Mouse (Mus musculus) lung, postnatal 0 days (tissue): Measurements from ENCODE around the gene Gm20696. TPM values are rescaled to one million over a fixed set of nuclear protein-coding genes. Genes with fewer than 3 reads are reported as not detected.
A peak's percentile ranks its signal among the peaks of the same experiment; 100 is the strongest.

Experiments
- ATAC-seq: fragments of 200-750 bp; cut with Nextera tagmentation; 2 replicates; pipeline ENCODE4 v1.8.0; 2017; ENCODE audit warnings: moderate library complexity
- DNase-seq: peaks from one replicate; pipeline ENCODE4 v3.0.0-alpha.2; 2016; ENCODE audit warnings: low spot score
- H3K27ac ChIP-seq: fragments of 300-500 bp; sonication (generic); 2 replicates; pipeline ENCODE4 v1.5.1; 2014; ENCODE audit warnings: antibody characterized with exemption, mild to moderate bottlenecking, low read length, mixed read lengths
- H3K27me3 ChIP-seq: fragments of 300-500 bp; sonication (generic); replicated peaks from 2 replicates; pipeline ENCODE4 v1.6.1; 2014; ENCODE audit warnings: low read length, mixed read lengths; ENCODE audit not compliant: insufficient read depth
- H3K36me3 ChIP-seq: fragments of 300-500 bp; sonication (generic); 2 replicates; pipeline ENCODE4 v1.6.1; 2014; ENCODE audit warnings: low read length, mixed read lengths; ENCODE audit not compliant: insufficient read depth
- H3K4me1 ChIP-seq: fragments of 300-500 bp; sonication (generic); 2 replicates; pipeline ENCODE4 v1.6.1; 2014; ENCODE audit warnings: antibody characterized with exemption, low read depth, low read length, mixed read lengths; ENCODE audit not compliant: insufficient read depth
- H3K4me2 ChIP-seq: fragments of 300-500 bp; sonication (generic); replicated peaks from 2 replicates; pipeline ENCODE4 v1.6.1; 2014; ENCODE audit warnings: low read depth, mild to moderate bottlenecking, low read length, moderate library complexity, mixed read lengths
- H3K4me3 ChIP-seq: fragments of 300-500 bp; sonication (generic); 2 replicates; pipeline ENCODE4 v1.5.1; 2014; ENCODE audit warnings: low read depth, low read length
- H3K9ac ChIP-seq: fragments of 300-500 bp; sonication (generic); replicated peaks from 2 replicates; pipeline ENCODE4 v1.6.1; 2014; ENCODE audit warnings: low read depth, mild to moderate bottlenecking
- H3K9me3 ChIP-seq: fragments of 300-500 bp; sonication (generic); 2 replicates; pipeline ENCODE4 v1.6.1; 2016; ENCODE audit warnings: low read length, mixed read lengths
- CTCF ChIP-seq: IDR thresholded peaks from 2 replicates; pipeline ENCODE4 v1.5.1; 2016; ENCODE audit warnings: antibody characterized with exemption, mild to moderate bottlenecking
- EP300 ChIP-seq: IDR thresholded peaks from 2 replicates; pipeline ENCODE4 v1.6.1; 2016; ENCODE audit warnings: antibody characterized with exemption, mild to moderate bottlenecking, control low read depth
- WGBS: fragments of 180-500 bp; shearing (Covaris S2); extraction: QIAGEN DNeasy Blood & Tissue Kit; methylation state at CpG from one replicate; pipeline ENCODE4 v1.1.7; 2014; 5-methylcytosine and 5-hydroxymethylcytosine counted together
- polyA plus RNA-seq: library from polyadenylated mRNA; unstranded; fragments of >200 nt; fragmentation: Nextera tagmentation; extraction: Ambion mirVana; gene quantifications from 2 replicates; pipeline ENCODE4 v1.2.1, GENCODE M21; 2015

Gene Gm20696
- polyA plus RNA-seq, 1 experiment from 2014 or later, result 2.3 TPM

GRCm38 (mm10) chr6:99436371-99436770 lies 230.2 kb downstream of the Gm20696 start:
- H3K4me3 ChIP-seq, result no peak overlapping the region
- peak; percentile 30 for DNase-seq
- 88% methylated on average over 6 of the region's 6 CpGs for WGBS
- no peak overlapping the region for H3K9ac ChIP-seq
- no peaks in the 10 kb centered on the region for H3K9me3 ChIP-seq
- no peaks in the 10 kb centered on the region for H3K27me3 ChIP-seq
- TF ChIP-seq CTCF, result no peak
- ATAC-seq, result no peak
- H3K27ac ChIP-seq, result no peak overlapping the region
- H3K4me1 ChIP-seq, result peaks cover 11% of the 10 kb centered on the region; the same call in 1 of the 2 replicates
- H3K4me2 ChIP-seq, result no peak overlapping the region
- no peaks in the 10 kb centered on the region for H3K36me3 ChIP-seq

GRCm38 (mm10) chr6:99435140-99435539 lies 231.5 kb downstream of the Gm20696 start:
- no peak overlapping the region for H3K4me3 ChIP-seq
- H3K27me3 ChIP-seq, result no peaks in the 10 kb centered on the region
- no peak overlapping the region for H3K4me2 ChIP-seq
- no peak overlapping the region for H3K9ac ChIP-seq
- TF ChIP-seq CTCF (no peak), EP300 (no peak)
- 95% methylated on average over 10 of the region's 10 CpGs for WGBS
- H3K9me3 ChIP-seq, result no peaks in the 10 kb centered on the region
- H3K4me1 ChIP-seq, result peaks cover 6% of the 10 kb centered on the region; the same call in 1 of the 2 replicates
- H3K36me3 ChIP-seq, result no peaks in the 10 kb centered on the region
- no peak for ATAC-seq
- no peak overlapping the region for H3K27ac ChIP-seq
- no peak for DNase-seq

- ATAC-seq, result no peak
- no peak for DNase-seq
- no peaks in the 10 kb centered on the region for H3K27me3 ChIP-seq
- no peak overlapping the region for H3K4me2 ChIP-seq
- no peak overlapping the region for H3K9ac ChIP-seq
- WGBS, result 86% methylated on average over 9 of the region's 9 CpGs
- H3K4me1 ChIP-seq, result no peaks in the 10 kb centered on the region
- H3K4me3 ChIP-seq, result no peak overlapping the region
- no peak overlapping the region for H3K27ac ChIP-seq
- no peak for TF ChIP-seq CTCF
- TF ChIP-seq EP300, result no peak
- no peaks in the 10 kb centered on the region for H3K36me3 ChIP-seq
- H3K9me3 ChIP-seq, result no peaks in the 10 kb centered on the region
These were observed 233.6 kb downstream of the Gm20696 start for GRCm38 (mm10) chr6:99433006-99433405.

- WGBS, result 56% methylated on average over 4 of the region's 4 CpGs
These were observed 234.7 kb downstream of the Gm20696 start for GRCm38 (mm10) chr6:99431941-99432340.

GRCm38 (mm10) chr6:99430560-99430959 lies 236.0 kb downstream of the Gm20696 start:
- no peak overlapping the region for H3K4me2 ChIP-seq
- no peak overlapping the region for H3K27ac ChIP-seq
- WGBS, result 94% methylated on average over 14 of the region's 14 CpGs
- TF ChIP-seq EP300, result no peak
- no peak for TF ChIP-seq CTCF
- no peak for DNase-seq
- no peaks in the 10 kb centered on the region for H3K9me3 ChIP-seq
- no peak overlapping the region for H3K4me3 ChIP-seq
- no peaks in the 10 kb centered on the region for H3K36me3 ChIP-seq
- H3K4me1 ChIP-seq, result no peaks in the 10 kb centered on the region
- H3K27me3 ChIP-seq, result no peaks in the 10 kb centered on the region
- ATAC-seq, result no peak
- H3K9ac ChIP-seq, result no peak overlapping the region

More at GRCm38 (mm10) chr6:99431941-99432340, 234.7 kb downstream of the Gm20696 start:
- H3K4me2 ChIP-seq, result no peak overlapping the region
- TF ChIP-seq CTCF (no peak), EP300 (no peak)
- no peak overlapping the region for H3K9ac ChIP-seq
- no peak overlapping the region for H3K4me3 ChIP-seq
- no peaks in the 10 kb centered on the region for H3K36me3 ChIP-seq
- DNase-seq (no peak), ATAC-seq (no peak)
- no peaks in the 10 kb centered on the region for H3K4me1 ChIP-seq
- no peaks in the 10 kb centered on the region for H3K9me3 ChIP-seq
- no peaks in the 10 kb centered on the region for H3K27me3 ChIP-seq
- no peak overlapping the region for H3K27ac ChIP-seq

- no peak for TF ChIP-seq CTCF
- TF ChIP-seq EP300, result no peak
- WGBS, result 54% methylated on average over 16 of the region's 16 CpGs
- Histone ChIP-seq H3K4me3 (no peak overlapping the region), H3K4me2 (no peak overlapping the region), H3K9ac (no peak overlapping the region), H3K27ac (no peak overlapping the region), H3K27me3 (no peaks in the 10 kb centered on the region), H3K9me3 (no peaks in the 10 kb centered on the region), H3K36me3 (no peaks in the 10 kb centered on the region), H3K4me1 (no peaks in the 10 kb centered on the region)
- ATAC-seq (peak; percentile 56), DNase-seq (peak; percentile 24)
These were observed 237.0 kb downstream of the Gm20696 start for GRCm38 (mm10) chr6:99429378-99430131.
